Mouse (Mus musculus) c-Kit-positive CD71-negative TER-119-negative erythroid progenitor cells, embryonic 14.5 days (primary cell): ENCODE measurements around the gene Olfr53.
"Not testable (repeated sequence)": the region's sequence is repeated elsewhere in the genome, so short reads cannot be mapped to it uniquely, and the experiment has no call there.

Experiments used
- DNase-seq: peaks from one replicate; pipeline ENCODE4 v3.0.0-alpha.2; 2013; ENCODE audit warnings: low read depth

The Olfr53 gene

GRCm38 (mm10) chr7:140646152-140646551, at the start of gene Olfr53:
Gene Olfr53, plus strand, starts transcription at chr7:140646452.
- no peak for DNase-seq

GRCm38 (mm10) chr7:140600969-140601368, 45.3 kb upstream of the Olfr53 start, which contains the start of gene Olfr46:
Gene Olfr46, plus strand, starts transcription at chr7:140601269.
- DNase-seq: not testable (repeated sequence)

GRCm38 (mm10) chr7:140628670-140629069, 17.6 kb upstream of the Olfr53 start, which contains the start of gene Olfr61:
Gene Olfr61, plus strand, starts transcription at chr7:140628970.
- DNase-seq: not testable (repeated sequence)

GRCm38 (mm10) chr7:140630559-140630958, 15.7 kb upstream of the Olfr53 start:
- no peak for DNase-seq

- DNase-seq: no peak
Measured at GRCm38 (mm10) chr7:140659630-140660029, 13.4 kb downstream of the Olfr53 start, which contains the start of gene Olfr539. Gene Olfr539, plus strand, starts transcription at chr7:140659930.

GRCm38 (mm10) chr7:140670693-140671092, 24.4 kb downstream of the Olfr53 start:
- DNase-seq: not testable (repeated sequence)

GRCm38 (mm10) chr7:140675863-140676262, 29.6 kb downstream of the Olfr53 start:
- DNase-seq: no peak

GRCm38 (mm10) chr7:140679591-140679990, 33.3 kb downstream of the Olfr53 start:
- not testable (repeated sequence) for DNase-seq

- no peak for DNase-seq
Measured at GRCm38 (mm10) chr7:140681651-140682050, 35.4 kb downstream of the Olfr53 start, which contains the start of gene Olfr45. Gene Olfr45, plus strand, starts transcription at chr7:140681951.

- no peak for DNase-seq
Measured at GRCm38 (mm10) chr7:140696967-140697366, 50.7 kb downstream of the Olfr53 start, which contains the start of gene Olfr541. Gene Olfr541, plus strand, starts transcription at chr7:140697267.
